Comparison of ENCODE assay signal across 10 mouse cellular contexts in the genomic region with DNA sequence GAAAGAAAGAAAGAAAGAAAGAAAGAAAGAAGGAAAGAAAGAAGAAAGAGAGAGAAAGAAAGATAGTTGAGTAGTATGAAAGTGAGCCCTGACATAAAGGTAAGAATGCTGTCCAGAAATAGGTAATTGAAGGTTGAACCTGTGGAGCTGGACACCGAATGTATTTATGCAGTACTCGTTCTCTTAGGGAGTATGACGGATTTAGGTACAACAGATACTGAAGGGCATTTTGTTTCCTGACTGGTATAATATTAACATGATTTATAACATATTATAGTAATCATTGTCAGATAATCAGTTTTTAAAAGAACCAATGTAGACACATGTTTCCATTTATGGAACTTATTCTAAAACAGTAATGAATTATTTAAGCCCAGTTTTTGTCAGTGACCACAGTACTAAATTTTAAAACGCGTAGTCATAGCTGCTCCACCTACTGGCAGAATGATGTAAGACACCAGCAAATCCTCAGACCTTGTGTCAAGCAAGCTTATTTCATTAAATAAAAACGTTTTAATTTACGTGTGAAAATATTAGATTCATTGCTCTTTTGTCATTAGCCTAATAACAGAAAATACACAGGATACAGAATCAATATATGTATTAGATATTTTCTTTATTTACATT.
A peak's percentile ranks its signal among the peaks of the same experiment; 100 is the strongest.
DNase-seq lines count a peak whose midpoint lies in the region; ATAC-seq lines count a peak whose summit lies in the region.
"Had no signal": no experiment of that assay in that cellular context is flagged by ENCODE, and none has a peak within 500 bp of the region (broad histone marks: within the 10 kb centered on the region; RNA-seq: fewer than 3 reads in every experiment).

No protein-coding gene starts in this region.

- WGBS in heart, embryonic 11.5 days (ENCODE audit: insufficient replicate concordance), result 47% methylated on average over 7 of the region's 7 CpGs
- WGBS in embryonic facial prominence, embryonic 10.5 days, result 54% methylated on average over 7 of the region's 7 CpGs

- no peak overlapping the region for H3K4me2 ChIP-seq in heart, embryonic 11.5 days
- H3K4me2 ChIP-seq: embryonic facial prominence, embryonic 13.5 days; liver, embryonic 13.5 days had no signal

- no peak overlapping the region for H3K9ac ChIP-seq in heart, embryonic 11.5 days (ENCODE audit: low read depth, low read length)
- H3K9ac ChIP-seq: embryonic facial prominence, embryonic 13.5 days; liver, embryonic 13.5 days had no signal

- peak; percentile 40 to 62 for DNase-seq in heart, postnatal 10 days
- peak; percentile 11 for DNase-seq in 3134 (ENCODE audit: extremely low read depth, insufficient read length, low spot score)
- DNase-seq in MEL-GATA-1-ER (ENCODE audit: extremely low read depth, low read depth), result peak; percentile 39
- peak; percentile 22 for DNase-seq in embryonic facial prominence, embryonic 10.5 days (ENCODE audit: low spot score)
- DNase-seq in layer of hippocampus, adult 18-20 months (ENCODE audit: low spot score in 2 of 2), result peak; percentile 4 to 63
- peak; percentile 14 for DNase-seq in retina, postnatal 7 days (ENCODE audit: low read depth, low spot score)
- no peak for DNase-seq in thymus, postnatal 14 days
- DNase-seq: liver, embryonic 13.5 days had no signal

- intact Hi-C loops in heart, postnatal 10 days (cut with DNase I), result loop anchor here (2.0 to 5.0 kb wide), 2 partner anchors 219 to 377 kb away; no protein-coding TSS in a partner anchor

- H3K36me3 ChIP-seq in heart, embryonic 11.5 days (ENCODE audit: control insufficient read depth, insufficient read depth, low read length), result no peaks in the 10 kb centered on the region
- no peaks in the 10 kb centered on the region for H3K36me3 ChIP-seq in embryonic facial prominence, embryonic 10.5 days (replicated peaks)
- H3K36me3 ChIP-seq: embryonic facial prominence, embryonic 13.5 days; liver, embryonic 13.5 days had no signal

- H3K4me3 ChIP-seq in heart, embryonic 11.5 days (ENCODE audit: low read depth, low read length), result no peak overlapping the region
- no peak overlapping the region for H3K4me3 ChIP-seq in embryonic facial prominence, embryonic 10.5 days
- H3K4me3 ChIP-seq: embryonic facial prominence, embryonic 13.5 days; liver, embryonic 13.5 days had no signal

- no peak overlapping the region for H3K27ac ChIP-seq in heart, embryonic 11.5 days (ENCODE audit: low read depth, low read length)
- no peak overlapping the region for H3K27ac ChIP-seq in embryonic facial prominence, embryonic 10.5 days (replicated peaks)
- H3K27ac ChIP-seq: embryonic facial prominence, embryonic 13.5 days; liver, embryonic 13.5 days had no signal

- no peaks in the 10 kb centered on the region for H3K4me1 ChIP-seq in heart, embryonic 11.5 days (ENCODE audit: control insufficient read depth, insufficient read depth, low read length)
- no peaks in the 10 kb centered on the region for H3K4me1 ChIP-seq in embryonic facial prominence, embryonic 10.5 days
- H3K4me1 ChIP-seq: liver, embryonic 13.5 days had no signal

- no peaks in the 10 kb centered on the region for H3K9me3 ChIP-seq in heart, embryonic 11.5 days (replicated peaks; ENCODE audit: control insufficient read depth, low read length)
- no peaks in the 10 kb centered on the region for H3K9me3 ChIP-seq in embryonic facial prominence, embryonic 10.5 days
- H3K9me3 ChIP-seq: embryonic facial prominence, embryonic 13.5 days; liver, embryonic 13.5 days had no signal

- no peaks in the 10 kb centered on the region for H3K27me3 ChIP-seq in heart, embryonic 11.5 days (ENCODE audit: control insufficient read depth, insufficient read depth, low read length)
- H3K27me3 ChIP-seq in embryonic facial prominence, embryonic 10.5 days (replicated peaks; ENCODE audit: low read depth, poor library complexity, severe bottlenecking), result no peaks in the 10 kb centered on the region
- H3K27me3 ChIP-seq: embryonic facial prominence, embryonic 13.5 days; liver, embryonic 13.5 days had no signal

- no peak for ATAC-seq in heart, embryonic 11.5 days (replicated peaks; ENCODE audit: insufficient number of reproducible peaks, low FRiP score, low TSS enrichment)
